Mouse (Mus musculus): ENCODE results near the gene Serping1.

Serping1 gene

DNA sequence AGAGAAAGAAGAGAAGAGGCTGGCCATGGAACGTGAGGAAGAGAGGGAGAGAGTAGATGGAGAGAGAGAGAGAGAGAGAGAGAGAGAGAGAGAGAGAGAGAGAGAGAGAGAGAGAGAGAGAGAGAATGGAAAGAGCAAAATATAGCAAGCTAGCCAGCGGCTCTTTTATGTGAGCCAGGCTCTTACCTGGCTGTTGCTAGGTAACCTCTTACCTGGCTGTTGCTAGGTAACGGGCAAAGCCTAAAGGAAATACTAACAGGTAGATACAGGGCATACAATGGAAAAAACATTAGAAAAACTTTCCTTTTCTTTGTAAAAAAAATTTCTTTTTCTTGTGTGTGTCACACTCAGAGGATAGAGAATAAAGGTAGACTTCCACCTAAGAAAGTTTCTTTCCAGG is 2.5 kb upstream of the Serping1 start:
- DNase-seq = peak; percentile 23

DNA sequence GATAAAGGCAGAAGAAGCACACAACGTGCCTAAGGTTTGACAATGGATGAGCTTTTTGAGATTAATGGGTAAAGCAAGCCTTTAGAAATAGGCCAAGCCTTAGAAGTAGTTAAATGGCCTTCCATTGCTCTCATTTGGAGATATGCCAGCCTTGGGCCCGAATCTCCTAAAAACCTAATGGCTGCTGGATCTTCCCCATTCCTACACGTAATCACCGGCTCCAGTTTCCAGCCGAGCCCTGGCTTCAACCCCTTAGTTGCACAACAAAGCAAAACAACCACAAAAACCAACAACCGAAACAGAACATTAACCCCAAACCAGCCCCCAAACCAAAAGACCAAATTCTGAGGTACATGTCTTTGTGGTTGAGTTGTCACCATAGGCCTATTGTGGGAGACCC is 421 bp upstream of the Serping1 start:
- DNase-seq = peak; percentile 65

DNA sequence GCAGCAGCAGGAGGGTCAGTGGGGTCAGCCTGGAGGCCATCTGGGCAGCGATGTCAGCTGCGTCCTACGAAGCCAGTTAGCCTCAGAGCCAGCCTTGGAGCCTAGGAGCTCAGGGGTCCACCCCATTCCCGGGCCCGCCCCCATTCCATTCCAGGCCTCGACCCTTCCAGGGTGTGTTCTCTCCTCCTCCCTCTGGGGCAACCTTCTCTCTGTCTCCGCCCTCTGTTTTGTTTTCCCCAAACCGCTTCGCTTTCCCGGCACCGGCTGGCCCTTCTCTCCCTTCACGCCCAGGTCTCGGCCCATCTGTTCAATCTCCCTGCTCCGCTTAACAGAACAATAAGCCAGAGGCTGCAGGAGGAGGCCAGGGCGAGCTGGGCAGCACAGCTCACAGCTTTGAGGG is 493 bp downstream of the Serping1 start:
- peak; percentile 94 for DNase-seq

- peak; percentile 5 for DNase-seq
These were observed 2.0 kb downstream of the Serping1 start for GRCm38 (mm10) chr2:84773195-84773594.

DNA sequence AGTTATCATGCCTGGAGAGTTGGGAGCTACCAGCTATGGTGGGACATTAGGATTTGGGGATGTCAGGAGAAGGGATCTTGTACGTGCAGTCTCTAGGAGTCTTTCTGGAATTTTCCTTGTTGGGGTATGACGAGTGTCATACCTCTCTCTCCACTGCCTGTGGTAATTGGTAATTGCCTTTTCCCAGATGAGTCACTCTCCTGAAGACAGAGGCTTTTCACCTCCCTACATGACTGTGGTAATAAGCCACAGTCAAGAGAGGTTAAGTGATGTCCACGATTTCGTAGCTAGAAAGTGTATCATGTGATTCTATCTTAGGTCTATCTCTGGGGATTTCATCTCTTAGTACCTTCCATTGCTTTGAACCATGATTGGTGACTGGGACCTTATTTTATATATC is 2.8 kb downstream of the Serping1 start:
- DNase-seq = no peak

DNA sequence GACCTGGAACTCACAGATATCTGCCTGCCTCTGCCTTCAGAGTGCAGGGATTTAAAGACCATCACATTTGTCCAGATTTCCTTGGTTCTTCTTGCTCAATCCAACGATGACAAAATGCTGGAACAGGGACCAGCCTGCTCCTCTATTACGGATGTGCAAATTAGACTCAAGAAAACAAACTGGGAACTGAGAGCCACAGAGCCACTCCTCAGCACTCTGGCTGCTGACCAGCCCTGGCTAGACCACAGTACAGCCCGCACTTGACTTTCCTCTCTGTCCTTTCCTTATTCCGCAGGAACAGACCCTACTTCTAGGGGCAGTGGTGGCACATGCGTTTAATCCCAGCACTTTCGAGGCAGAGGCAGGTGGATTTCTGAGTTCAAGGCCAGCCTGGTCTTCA is 4.7 kb downstream of the Serping1 start:
- DNase-seq = no peak

- DNase-seq = no peak
These were observed 12.4 kb downstream of the Serping1 start for GRCm38 (mm10) chr2:84762818-84763217.

- no peak for DNase-seq
These were observed 12.9 kb downstream of the Serping1 start for GRCm38 (mm10) chr2:84762295-84762694.

DNA sequence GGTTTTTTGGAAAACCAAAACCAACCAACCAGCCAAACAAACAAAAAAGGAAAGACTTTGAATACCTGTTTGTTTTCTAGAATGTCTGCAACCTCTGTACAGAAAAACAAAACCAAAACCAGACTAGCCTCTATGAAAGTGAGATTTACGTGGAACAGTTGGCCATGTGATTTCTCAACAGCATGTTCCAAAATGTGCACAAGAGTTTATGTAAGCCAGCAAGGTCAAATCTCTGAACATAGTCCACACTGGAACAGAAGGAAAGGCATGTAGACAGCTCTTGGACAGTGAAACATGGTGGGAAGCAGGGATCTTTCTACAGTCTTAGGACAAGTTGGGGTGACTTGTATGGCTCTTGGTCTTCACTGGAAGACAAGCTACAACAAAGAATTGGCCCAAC is 13.4 kb downstream of the Serping1 start:
- DNase-seq = no peak

DNA sequence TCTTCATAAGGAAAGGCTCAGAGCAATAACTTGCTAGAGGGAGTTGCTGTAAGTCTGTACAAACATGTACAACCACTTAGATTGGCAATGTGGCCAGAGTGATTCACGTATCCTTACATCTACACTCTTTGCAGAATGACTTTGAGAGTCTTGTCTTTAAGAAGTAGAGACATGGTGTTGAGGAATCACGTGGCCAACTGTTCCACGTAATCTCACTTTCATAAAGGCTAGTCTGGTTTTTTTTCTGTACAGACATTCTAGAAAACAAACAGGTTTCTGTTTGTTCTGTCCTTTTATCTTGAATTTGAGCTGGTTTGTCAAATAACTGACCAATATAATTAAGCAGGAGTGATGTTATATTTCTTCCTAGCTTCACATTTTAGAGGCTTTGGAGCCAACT is 13.9 kb downstream of the Serping1 start:
- no peak for DNase-seq

DNA sequence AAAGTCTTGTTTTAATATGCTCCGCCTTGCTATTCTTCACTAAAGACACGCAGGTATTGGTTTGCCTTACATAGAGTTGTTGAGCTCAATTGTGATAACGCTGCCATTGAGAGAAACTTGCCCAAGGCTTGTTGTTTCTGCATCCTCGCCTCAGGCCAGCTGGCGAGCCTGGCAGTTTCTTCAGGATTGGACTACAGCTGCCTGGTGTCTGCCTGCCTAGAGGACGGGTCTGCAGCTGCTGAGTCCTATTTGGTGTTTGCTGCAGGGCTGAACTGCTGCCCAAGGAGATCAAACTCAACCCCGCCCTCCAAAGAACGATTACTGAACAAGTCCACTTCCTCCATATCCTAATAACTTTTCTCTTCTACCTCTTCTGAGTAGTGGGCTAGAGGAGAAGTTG is 14.5 kb downstream of the Serping1 start:
- peak; percentile 10 for DNase-seq

- DNase-seq = peak; percentile 79
These were observed 16.6 kb downstream of the Serping1 start for GRCm38 (mm10) chr2:84758542-84759127.

GRCm38 (mm10) chr2:84757026-84757682 is 18.1 kb downstream of the Serping1 start:
- no peak for DNase-seq

GRCm38 (mm10) chr2:84756245-84756644 is 19.0 kb downstream of the Serping1 start:
- DNase-seq = no peak

DNA sequence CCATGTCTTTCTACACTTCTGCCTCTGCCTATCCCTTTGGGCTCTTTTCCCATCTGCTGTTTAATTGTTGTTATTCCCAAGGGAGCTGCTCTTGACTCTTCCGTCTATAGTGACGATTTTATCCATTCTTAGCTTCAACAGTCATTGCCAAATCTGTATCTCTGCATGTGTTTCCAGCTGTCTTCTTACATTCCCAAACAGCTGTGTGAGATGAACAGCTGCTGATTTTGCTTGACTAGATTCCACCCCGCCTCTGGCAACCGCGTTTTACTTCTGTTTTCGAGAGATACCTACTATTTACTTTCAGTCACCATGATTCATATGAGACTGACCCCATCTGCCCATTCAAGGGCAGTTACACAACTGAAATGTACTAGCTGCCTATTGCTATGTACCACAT is 25.1 kb downstream of the Serping1 start:
- DNase-seq = peak; percentile 66

DNA sequence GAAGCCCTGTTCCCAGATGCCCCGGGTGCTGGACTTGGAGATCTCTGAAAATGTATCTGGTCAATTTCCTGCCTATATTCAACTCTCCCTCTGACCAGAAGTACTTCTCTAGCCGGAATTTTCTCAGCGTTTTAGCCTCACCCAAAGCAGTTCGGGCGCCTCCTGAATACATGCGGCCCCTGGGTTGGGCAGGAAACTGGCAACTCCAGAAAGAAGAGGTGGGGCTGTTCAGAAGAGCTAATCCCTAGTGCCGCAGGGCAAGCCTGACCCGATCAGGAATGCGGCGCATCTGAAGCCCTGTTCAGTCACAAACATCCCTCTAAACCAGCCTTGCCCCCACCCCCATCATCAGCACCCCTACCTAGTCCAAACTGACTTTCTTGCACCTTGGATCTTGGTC is 31.1 kb downstream of the Serping1 start:
- peak; percentile 30 for DNase-seq

DNA sequence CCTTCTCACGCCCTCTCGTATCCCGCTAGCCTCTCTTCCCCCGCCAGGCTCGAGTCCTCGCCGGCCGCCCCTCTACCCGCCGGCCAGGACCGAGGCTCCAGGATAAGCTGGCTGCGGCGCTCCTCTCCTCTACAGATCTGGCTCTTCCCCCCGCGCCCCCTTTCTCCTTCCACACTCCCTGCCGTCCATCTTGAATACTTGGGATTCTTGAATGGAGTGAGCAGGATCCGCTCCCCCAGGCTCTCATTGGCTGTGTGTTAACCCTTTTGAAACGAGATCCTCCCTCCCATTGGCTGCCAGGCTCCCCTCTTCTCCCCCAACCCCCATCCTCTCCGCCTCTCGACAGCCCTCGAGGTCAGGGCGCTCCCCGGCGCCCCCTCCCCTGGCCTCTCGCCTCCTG is 31.7 kb downstream of the Serping1 start, which contains the start of gene Gm19426:
Gm19426 (minus strand) TSS at position 95 of the 400 bp plus-strand sequence.
- peak; percentile 92 for DNase-seq

DNA sequence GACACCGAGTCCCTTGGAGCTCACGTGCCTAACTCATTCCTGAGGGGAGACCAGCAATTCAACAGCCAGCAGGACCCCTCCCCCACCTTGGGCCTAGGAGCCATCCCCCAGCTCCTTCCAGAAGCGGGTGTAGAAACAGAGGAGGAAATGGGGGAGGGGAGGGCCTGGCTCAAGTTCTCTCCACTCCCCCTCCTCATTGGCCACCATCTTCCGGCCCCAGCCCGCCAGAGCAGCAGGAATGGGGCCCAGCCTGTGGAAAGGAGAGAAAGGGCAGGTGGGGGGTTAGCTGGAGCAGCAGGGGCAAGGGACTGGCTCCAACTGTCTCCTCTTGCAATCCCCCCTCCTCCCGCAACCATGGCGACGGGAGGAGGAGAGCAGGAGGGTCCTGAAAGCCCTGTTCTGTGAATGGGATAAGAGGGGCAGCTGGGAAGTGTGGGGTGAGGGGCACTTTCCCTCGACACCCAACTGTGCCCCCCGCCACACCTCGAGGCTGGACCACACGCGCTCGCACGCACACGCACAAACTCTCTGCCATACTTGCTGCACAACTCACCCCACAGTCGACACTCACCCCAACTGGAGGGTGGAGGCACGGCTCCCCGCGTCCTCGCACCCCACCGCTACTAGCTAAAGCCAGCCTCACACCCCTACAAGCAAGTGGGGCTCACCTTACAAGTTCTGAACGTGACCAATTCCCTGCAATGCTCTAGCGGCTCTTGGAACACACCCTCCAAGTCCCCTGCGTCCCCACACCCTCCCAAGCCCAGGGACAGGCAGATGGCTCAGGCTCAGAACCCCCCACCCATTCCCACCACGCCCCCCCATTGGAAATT is 32.6 kb downstream of the Serping1 start:
- DNase-seq = peak; percentile 68

DNA sequence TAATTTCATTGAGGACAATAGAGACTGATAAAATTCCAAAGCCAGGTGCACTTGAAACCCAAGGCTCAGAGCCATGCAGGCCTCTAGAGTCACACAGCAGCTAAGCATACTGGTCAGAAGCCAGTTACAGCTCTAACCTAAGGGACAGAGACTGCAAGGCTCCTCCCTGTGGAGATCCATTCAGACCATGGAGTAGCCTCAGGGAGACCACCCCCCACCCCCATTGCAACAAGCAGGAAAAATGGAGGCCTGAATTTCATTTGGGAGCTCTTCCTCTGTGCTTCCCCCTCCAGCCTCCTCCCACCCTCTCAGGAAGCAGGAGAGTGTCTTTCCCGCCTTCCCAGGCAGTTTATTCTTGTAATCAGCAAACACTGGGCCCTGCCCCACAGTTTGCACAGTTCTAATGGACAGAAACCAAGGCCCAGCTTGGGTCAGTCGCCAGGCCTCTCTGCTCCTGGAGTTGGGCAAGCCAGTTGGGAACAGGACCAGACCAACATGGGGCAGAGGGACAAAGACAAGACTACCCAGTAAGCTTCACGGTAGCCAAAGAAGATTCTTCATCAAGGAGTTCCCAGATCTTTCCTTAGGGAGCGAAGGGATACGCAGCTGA is 33.3 kb downstream of the Serping1 start:
- DNase-seq = peak; percentile 41

DNA sequence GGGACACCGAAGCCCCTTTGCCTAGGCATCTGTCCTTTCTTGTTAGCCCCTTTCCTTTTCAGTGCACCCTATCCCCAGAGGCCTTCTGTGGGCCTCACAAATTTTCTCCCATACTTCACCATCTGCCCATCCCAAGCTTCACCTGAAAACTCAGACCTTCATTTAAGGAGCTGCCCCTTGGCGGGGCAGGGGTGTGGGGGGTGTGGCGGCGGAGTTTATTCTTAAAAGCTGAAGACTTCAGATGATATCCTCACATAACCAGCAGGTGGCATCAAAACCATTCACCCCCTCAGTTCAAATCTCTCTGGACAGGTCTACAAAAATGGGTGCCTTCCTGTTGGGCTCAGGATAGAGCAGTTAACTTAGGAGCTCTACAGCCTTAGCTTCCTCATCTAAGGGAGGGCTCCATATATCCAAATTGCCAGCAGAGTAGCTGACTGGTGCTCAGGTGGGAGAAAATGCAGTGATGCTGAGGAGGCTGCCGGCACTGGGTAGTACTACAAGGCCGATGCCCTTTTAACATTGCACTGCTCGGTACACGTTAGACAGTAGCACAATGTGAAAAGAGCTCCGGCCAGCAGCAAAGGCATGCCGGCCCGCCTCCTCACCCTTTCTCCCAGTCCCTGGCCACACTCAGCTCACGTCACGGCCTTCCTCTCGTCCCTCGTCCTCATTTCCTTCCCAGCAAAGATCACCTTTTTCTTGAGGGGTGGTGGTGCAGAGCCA is 34.5 kb downstream of the Serping1 start:
- DNase-seq = peak; percentile 60

DNA sequence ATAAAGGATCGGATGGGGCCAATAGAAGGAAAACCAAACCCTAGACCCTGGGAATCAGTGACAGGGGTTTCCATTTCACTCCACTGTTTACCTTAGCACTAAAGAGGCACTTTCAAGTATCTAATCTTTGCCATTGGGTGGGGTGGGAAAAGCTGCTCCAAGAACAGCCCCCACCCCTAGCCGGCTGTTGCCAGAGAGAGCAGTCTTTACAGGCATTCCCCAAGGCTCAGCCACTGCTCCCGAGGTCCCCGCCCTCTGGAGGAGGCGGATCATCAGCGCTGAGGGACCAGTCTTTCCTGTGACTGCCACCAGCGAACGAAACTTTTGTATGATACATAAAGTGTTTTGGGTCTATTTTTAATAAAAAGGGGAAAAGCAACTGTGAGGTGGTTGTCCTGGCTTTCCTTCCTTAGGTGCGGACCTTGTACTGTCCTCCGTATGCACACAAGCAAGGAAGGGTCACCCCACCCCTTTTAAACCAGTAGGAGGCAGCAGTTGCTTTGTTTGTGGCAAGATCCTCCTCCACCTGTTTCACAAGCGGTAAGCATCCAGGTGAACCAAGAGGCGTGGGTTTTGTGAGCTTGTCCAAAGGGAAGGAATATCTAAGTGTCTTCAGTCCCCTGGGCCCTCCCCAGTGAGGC is 36.9 kb downstream of the Serping1 start:
- peak; percentile 62 for DNase-seq

- DNase-seq = peak; percentile 56
These were observed 37.8 kb downstream of the Serping1 start for GRCm38 (mm10) chr2:84737451-84737925.

All from lung, postnatal 10 days (tissue).